Comparison of ENCODE assay signal across 8 mouse cellular contexts in genomic region chr2:91202222-91202971, GRCm38 (mm10). TPM values are rescaled to one million over a fixed set of nuclear protein-coding genes. Genes with fewer than 3 reads are reported as not detected.
DNase-seq lines count a peak whose midpoint lies in the region; ATAC-seq lines count a peak whose summit lies in the region.

Gene Nr1h3 (minus strand): TSS chr2:91202834.
Gene Acp2 (plus strand): TSS chr2:91202885.

- peak; percentile 98 for ATAC-seq in hindbrain, embryonic 16.5 days

- no peaks in the 10 kb centered on the region for H3K9me3 ChIP-seq in hindbrain, embryonic 16.5 days (ENCODE audit: control insufficient read depth, low read length)

- WGBS in hindbrain, embryonic 16.5 days = 2% methylated on average over 28 of the region's 28 CpGs
- 4% methylated on average over 28 of the region's 28 CpGs for WGBS in macrophage (ENCODE audit: missing documents)

- peak within 1 kb of the TSS; percentile 87 for H3K27ac ChIP-seq in hindbrain, embryonic 16.5 days (ENCODE audit: low read depth, low read length)
- peak within 1 kb of the TSS; percentile 97 for H3K27ac ChIP-seq in macrophage

- H3K27me3 ChIP-seq in hindbrain, embryonic 16.5 days (replicated peaks; ENCODE audit: control insufficient read depth, insufficient read depth, low read length) = no peaks in the 10 kb centered on the region

- peaks cover 17% of the 10 kb centered on the region for H3K4me1 ChIP-seq in hindbrain, embryonic 16.5 days (ENCODE audit: control insufficient read depth, insufficient read depth, low read depth, low read length)

- H3K9ac ChIP-seq in hindbrain, embryonic 16.5 days (ENCODE audit: low read depth, low read length) = peak within 1 kb of the TSS; percentile 90

- peak within 1 kb of the TSS; percentile 79 for H3K4me3 ChIP-seq in hindbrain, embryonic 16.5 days (ENCODE audit: low read length)
- peak within 1 kb of the TSS; percentile 94 for H3K4me3 ChIP-seq in macrophage (ENCODE audit: inconsistent target)

- peak within 1 kb of the TSS; percentile 76 for H3K4me2 ChIP-seq in hindbrain, embryonic 16.5 days (ENCODE audit: low read length)

- peaks cover 23% of the 10 kb centered on the region for H3K79me2 ChIP-seq in macrophage (ENCODE audit: inconsistent target)

- peaks cover 9% of the 10 kb centered on the region for H3K36me3 ChIP-seq in hindbrain, embryonic 16.5 days (ENCODE audit: control insufficient read depth, insufficient read depth, low read length)
- H3K36me3 ChIP-seq in macrophage (ENCODE audit: inconsistent target) = 0 out of 2 replicates have a peak, but pooled peaks cover 2% of the 10 kb centered on the region

- DNase-seq in WW6 (ENCODE audit: low read depth, low spot score) = peak; percentile 89
- DNase-seq in cerebellum, postnatal 4 days (ENCODE audit: low spot score in 2 of 2) = peak; percentile 90 to 97
- peak; percentile 95 for DNase-seq in gastrocnemius, adult 18-20 months (ENCODE audit: low spot score)
- peak; percentile 92 to 97 for DNase-seq in left cerebral cortex, adult 18-20 months (ENCODE audit: low spot score in 2 of 2)
- peak; percentile 94 for DNase-seq in right cerebral cortex, adult 18-20 months
- peak; percentile 64 for DNase-seq in urinary bladder, postnatal 10 days (ENCODE audit: low spot score)

RNA-seq across cellular contexts. Expression of gene Nr1h3, which starts in this region (rescaled TPM):
- total RNA-seq in gastrocnemius, adult 18-20 months (2021) = 10 to 100 TPM; 22.2 to 24.1 TPM
- polyA plus RNA-seq in hindbrain, embryonic 16.5 days (2015; fragmentation: Nextera tagmentation; extraction: Ambion mirVana) = 2.6 and 3.1 TPM in 2 replicates
- total RNA-seq in left cerebral cortex, adult 18-20 months (2021) = 1 to 10 TPM; 3.5 to 3.6 TPM
- 100 to 1,000 TPM in 17 of 26 experiments, 10 to 100 TPM in 9; 44.8 to 435 (median 167) TPM for total RNA-seq in macrophage (2018; cell fraction: chromatin; rRNA removed)
- 100 to 1,000 TPM in 10 of 26 experiments, 10 to 100 TPM in 16; 22.6 to 126 (median 60.1) TPM for total RNA-seq in macrophage (2018; cell fraction: cytosol; rRNA removed)
- total RNA-seq in macrophage (2018; cell fraction: nucleus; rRNA removed) = 100 to 1,000 TPM in 11 of 26 experiments, 10 to 100 TPM in 15; 27.3 to 217 (median 80.8) TPM
- 28.4 to 67.5 TPM (median 35.9 TPM) in 3 replicates for polyA plus RNA-seq in macrophage (2018)

RNA-seq across cellular contexts. Expression of gene Acp2, which starts in this region (rescaled TPM):
- total RNA-seq in gastrocnemius, adult 18-20 months (2021) = 10 to 100 TPM; 11.7 to 13.5 TPM
- polyA plus RNA-seq in hindbrain, embryonic 16.5 days (2015; fragmentation: Nextera tagmentation; extraction: Ambion mirVana) = 38.6 and 43.2 TPM in 2 replicates
- 10 to 100 TPM; 49.5 TPM for total RNA-seq in left cerebral cortex, adult 18-20 months (2021)
- 100 to 1,000 TPM; 111 to 486 (median 266) TPM for total RNA-seq in macrophage (2018; cell fraction: chromatin; rRNA removed)
- 100 to 1,000 TPM; 147 to 636 (median 314) TPM for total RNA-seq in macrophage (2018; cell fraction: cytosol; rRNA removed)
- 100 to 1,000 TPM; 190 to 882 (median 476) TPM for total RNA-seq in macrophage (2018; cell fraction: nucleus; rRNA removed)
- polyA plus RNA-seq in macrophage (2018) = 154 to 178 TPM (median 169 TPM) in 3 replicates

Comparison
In these comparisons a context has a peak if more than half of its experiments do, and no peak if none do; other contexts are left out.
1. Peak in every context shown above with its lines: DNase-seq, ATAC-seq, H3K4me3 ChIP-seq and H3K27ac ChIP-seq.
2. RNA of gene Nr1h3 (total RNA-seq): 22.2 to 24.1 TPM in gastrocnemius, adult 18-20 months; 3.5 to 3.6 TPM in left cerebral cortex, adult 18-20 months; every median in the first group is over 4 times any median in the second.